17 mouse cellular contexts compared by ENCODE assay signal in genomic region chr4:83018111-83019105, GRCm38 (mm10). TPM values are rescaled to one million over a fixed set of nuclear protein-coding genes. Genes with fewer than 3 reads are reported as not detected.
A peak's percentile ranks its signal among the peaks of the same experiment; 100 is the strongest.
DNase-seq lines count a peak whose midpoint lies in the region; ATAC-seq lines count a peak whose summit lies in the region.
"Had no signal": no experiment of that assay in that cellular context is flagged by ENCODE, and none has a peak within 500 bp of the region (broad histone marks: within the 10 kb centered on the region; RNA-seq: fewer than 3 reads in every experiment).

No protein-coding gene starts in this region.

- no peak overlapping the region for H3K9ac ChIP-seq in forebrain, embryonic 13.5 days
- no peak overlapping the region for H3K9ac ChIP-seq in forebrain, embryonic 11.5 days (ENCODE audit: low read length)
- no peak overlapping the region for H3K9ac ChIP-seq in kidney, embryonic 15.5 days
- H3K9ac ChIP-seq in neural tube, embryonic 13.5 days: no peak overlapping the region
- H3K9ac ChIP-seq: heart, embryonic 15.5 days had no signal

- H3K9me3 ChIP-seq in forebrain, embryonic 13.5 days (replicated peaks): no peaks in the 10 kb centered on the region
- H3K9me3 ChIP-seq in forebrain, embryonic 11.5 days (ENCODE audit: control insufficient read depth, low read length): no peaks in the 10 kb centered on the region
- H3K9me3 ChIP-seq in kidney, embryonic 15.5 days (replicated peaks): no peaks in the 10 kb centered on the region
- no peaks in the 10 kb centered on the region for H3K9me3 ChIP-seq in neural tube, embryonic 13.5 days
- H3K9me3 ChIP-seq: heart, embryonic 15.5 days had no signal

- DNase-seq in forebrain, embryonic 11.5 days (ENCODE audit: low spot score): no peak
- no peak for DNase-seq in kidney, adult 9 months
- no peak for DNase-seq in neural tube, embryonic 10.5 days (ENCODE audit: extremely low spot score, low spot score)
- no peak for DNase-seq in layer of hippocampus, adult 9-11 months
- DNase-seq: adrenal gland, postnatal 10 days; cerebellum, adult 2 months; gastrocnemius, postnatal 10 days; heart, adult 18-20 months; liver; lung, adult 2 months; thymus, postnatal 25 days had no signal

- H3K4me1 ChIP-seq in forebrain, embryonic 13.5 days: peaks cover 23% of the 10 kb centered on the region
- peaks cover 10% of the 10 kb centered on the region; the same call in 1 of the 2 replicates for H3K4me1 ChIP-seq in forebrain, embryonic 11.5 days (replicated peaks; ENCODE audit: control insufficient read depth, insufficient read depth, low read length)
- H3K4me1 ChIP-seq in kidney, embryonic 15.5 days: peaks cover 63% of the 10 kb centered on the region
- H3K4me1 ChIP-seq in neural tube, embryonic 13.5 days (replicated peaks): peaks cover 24% of the 10 kb centered on the region
- H3K4me1 ChIP-seq: heart, embryonic 15.5 days had no signal

- H3K27me3 ChIP-seq in forebrain, embryonic 13.5 days: no peaks in the 10 kb centered on the region
- H3K27me3 ChIP-seq in forebrain, embryonic 11.5 days (ENCODE audit: control insufficient read depth, insufficient read depth, low read length): no peaks in the 10 kb centered on the region
- H3K27me3 ChIP-seq in kidney, embryonic 15.5 days: no peaks in the 10 kb centered on the region
- H3K27me3 ChIP-seq in neural tube, embryonic 13.5 days: no peaks in the 10 kb centered on the region
- H3K27me3 ChIP-seq: CH12.LX; heart, embryonic 15.5 days had no signal

- H3K4me3 ChIP-seq in forebrain, embryonic 13.5 days: no peak overlapping the region
- no peak overlapping the region for H3K4me3 ChIP-seq in forebrain, embryonic 11.5 days (ENCODE audit: low read depth, low read length)
- H3K4me3 ChIP-seq in kidney, embryonic 15.5 days (replicated peaks): no peak overlapping the region
- no peak overlapping the region for H3K4me3 ChIP-seq in neural tube, embryonic 13.5 days
- H3K4me3 ChIP-seq: heart, embryonic 15.5 days had no signal

- no peak overlapping the region for H3K27ac ChIP-seq in forebrain, embryonic 13.5 days
- H3K27ac ChIP-seq in forebrain, embryonic 11.5 days (ENCODE audit: low read depth, low read length): no peak overlapping the region
- peak overlapping the region; percentile 67 for H3K27ac ChIP-seq in kidney, embryonic 15.5 days
- peak overlapping the region; percentile 43 for H3K27ac ChIP-seq in neural tube, embryonic 13.5 days (replicated peaks)
- H3K27ac ChIP-seq: heart, embryonic 15.5 days had no signal

- H3K4me2 ChIP-seq in forebrain, embryonic 13.5 days: no peak overlapping the region
- no peak overlapping the region for H3K4me2 ChIP-seq in forebrain, embryonic 11.5 days (ENCODE audit: low read depth, low read length, severe bottlenecking)
- peak overlapping the region; percentile 12; the same call in 1 of the 2 replicates for H3K4me2 ChIP-seq in kidney, embryonic 15.5 days
- no peak overlapping the region for H3K4me2 ChIP-seq in neural tube, embryonic 13.5 days
- H3K4me2 ChIP-seq: heart, embryonic 15.5 days had no signal

- H3K36me3 ChIP-seq in forebrain, embryonic 13.5 days (ENCODE audit: poor library complexity, severe bottlenecking): no peaks in the 10 kb centered on the region
- H3K36me3 ChIP-seq in forebrain, embryonic 11.5 days (ENCODE audit: control insufficient read depth, insufficient read depth, low read length): no peaks in the 10 kb centered on the region
- H3K36me3 ChIP-seq in kidney, embryonic 15.5 days: peaks cover 1% of the 10 kb centered on the region; the same call in 1 of the 2 replicates
- no peaks in the 10 kb centered on the region for H3K36me3 ChIP-seq in neural tube, embryonic 13.5 days
- H3K36me3 ChIP-seq: heart, embryonic 15.5 days had no signal

- ATAC-seq in forebrain, embryonic 13.5 days: 0 out of 2 replicates have a peak, but pooled peaks have one; percentile 30
- no peak for ATAC-seq in forebrain, embryonic 11.5 days (replicated peaks; ENCODE audit: low FRiP score)
- no peak; the same call in 1 of the 2 replicates for ATAC-seq in kidney, embryonic 15.5 days (replicated peaks; ENCODE audit: low FRiP score)
- ATAC-seq in neural tube, embryonic 13.5 days (ENCODE audit: low read depth): peak; percentile 66; the same call in 1 of the 2 replicates
- ATAC-seq: intestine, embryonic 16.5 days had no signal

- WGBS in forebrain, embryonic 13.5 days: 19% methylated on average over 8 of the region's 8 CpGs
- 32% methylated on average over 8 of the region's 8 CpGs for WGBS in forebrain, embryonic 11.5 days
- WGBS in kidney, embryonic 15.5 days: 27% methylated on average over 8 of the region's 8 CpGs
- 37% methylated on average over 8 of the region's 8 CpGs for WGBS in neural tube, embryonic 13.5 days

RNA-seq across cellular contexts. Expression of gene Frem1, which starts 33.7 kb away (rescaled TPM):
- polyA plus RNA-seq in forebrain, embryonic 13.5 days (2015; fragmentation: Nextera tagmentation; extraction: Ambion mirVana): 1.7 and 1.8 TPM in 2 replicates
- 5.0 and 5.5 TPM in 2 replicates for polyA plus RNA-seq in forebrain, embryonic 11.5 days (2014; fragmentation: Nextera tagmentation; extraction: Ambion mirVana)
- polyA plus RNA-seq in kidney, embryonic 15.5 days (2015; fragmentation: Nextera tagmentation; extraction: Ambion mirVana): 23.9 and 24.3 TPM in 2 replicates
- 1.8 and 2.3 TPM in 2 replicates for polyA plus RNA-seq in neural tube, embryonic 13.5 days (2015; fragmentation: Nextera tagmentation; extraction: Ambion mirVana)

Comparison
In these comparisons a context has a peak if more than half of its experiments do, and no peak if none do; other contexts are left out.
1. ATAC-seq: peak in forebrain, embryonic 13.5 days (single experiment) and neural tube, embryonic 13.5 days (single experiment); none in forebrain, embryonic 11.5 days (single experiment) and kidney, embryonic 15.5 days (single experiment).
2. H3K27ac ChIP-seq: peak in kidney, embryonic 15.5 days (single experiment) and neural tube, embryonic 13.5 days (single experiment); none in forebrain, embryonic 13.5 days (single experiment) and forebrain, embryonic 11.5 days (single experiment).